In genomic region chr2:85049277-85049676, GRCm38 (mm10) we compare ENCODE assay signal across 9 mouse cellular contexts. TPM values are rescaled to one million over a fixed set of nuclear protein-coding genes. Genes with fewer than 3 reads are reported as not detected.
DNase-seq lines count a peak whose midpoint lies in the region; ATAC-seq lines count a peak whose summit lies in the region.
"Had no signal": no experiment of that assay in that cellular context is flagged by ENCODE, and none has a peak within 500 bp of the region (broad histone marks: within the 10 kb centered on the region; RNA-seq: fewer than 3 reads in every experiment).

No protein-coding gene starts in this region.

- no peaks in the 10 kb centered on the region for H3K9me3 ChIP-seq in kidney, embryonic 15.5 days (replicated peaks)
- no peaks in the 10 kb centered on the region for H3K9me3 ChIP-seq in embryonic facial prominence, embryonic 15.5 days (replicated peaks)
- H3K9me3 ChIP-seq in hindbrain, embryonic 13.5 days, result no peaks in the 10 kb centered on the region
- H3K9me3 ChIP-seq in midbrain, embryonic 14.5 days (ENCODE audit: control insufficient read depth, low read length), result no peaks in the 10 kb centered on the region

- 61% methylated on average over 4 of the region's 4 CpGs for WGBS in kidney, embryonic 15.5 days
- 33% methylated on average over 4 of the region's 4 CpGs for WGBS in embryonic facial prominence, embryonic 15.5 days
- WGBS in hindbrain, embryonic 13.5 days, result 66% methylated on average over 4 of the region's 4 CpGs
- WGBS in midbrain, embryonic 14.5 days, result 62% methylated on average over 4 of the region's 4 CpGs

- H3K27ac ChIP-seq in kidney, embryonic 15.5 days, result peak overlapping the region; percentile 96
- peak overlapping the region; percentile 99 for H3K27ac ChIP-seq in embryonic facial prominence, embryonic 15.5 days (replicated peaks)
- peak overlapping the region; percentile 93 for H3K27ac ChIP-seq in hindbrain, embryonic 13.5 days
- H3K27ac ChIP-seq in midbrain, embryonic 14.5 days (replicated peaks; ENCODE audit: low read depth, low read length), result 0 out of 2 replicates have a peak overlapping the region, but pooled peaks have one; percentile 92
- H3K27ac ChIP-seq: macrophage had no signal

- peaks cover 57% of the 10 kb centered on the region for H3K4me1 ChIP-seq in kidney, embryonic 15.5 days
- peaks cover 64% of the 10 kb centered on the region for H3K4me1 ChIP-seq in embryonic facial prominence, embryonic 15.5 days
- peaks cover 55% of the 10 kb centered on the region for H3K4me1 ChIP-seq in hindbrain, embryonic 13.5 days (replicated peaks)
- peaks cover 33% of the 10 kb centered on the region for H3K4me1 ChIP-seq in midbrain, embryonic 14.5 days (ENCODE audit: control insufficient read depth, insufficient read depth, low read length)

- H3K27me3 ChIP-seq in kidney, embryonic 15.5 days, result no peaks in the 10 kb centered on the region
- H3K27me3 ChIP-seq in embryonic facial prominence, embryonic 15.5 days, result no peaks in the 10 kb centered on the region
- no peaks in the 10 kb centered on the region for H3K27me3 ChIP-seq in hindbrain, embryonic 13.5 days
- no peaks in the 10 kb centered on the region for H3K27me3 ChIP-seq in midbrain, embryonic 14.5 days (ENCODE audit: control insufficient read depth, insufficient read depth, low read length)

- peak overlapping the region; percentile 80 for H3K4me2 ChIP-seq in kidney, embryonic 15.5 days
- peak overlapping the region; percentile 69 for H3K4me2 ChIP-seq in embryonic facial prominence, embryonic 15.5 days (replicated peaks)
- peak overlapping the region; percentile 80 for H3K4me2 ChIP-seq in hindbrain, embryonic 13.5 days
- H3K4me2 ChIP-seq in midbrain, embryonic 14.5 days (ENCODE audit: low read length), result peak overlapping the region; percentile 67

- ATAC-seq in kidney, embryonic 15.5 days (replicated peaks; ENCODE audit: low FRiP score), result no peak
- ATAC-seq in embryonic facial prominence, embryonic 15.5 days (ENCODE audit: insufficient number of reproducible peaks, low FRiP score, low TSS enrichment, low read depth), result no peak
- ATAC-seq in hindbrain, embryonic 13.5 days (ENCODE audit: low FRiP score), result no peak
- no peak for ATAC-seq in midbrain, embryonic 14.5 days (ENCODE audit: low FRiP score, low TSS enrichment)

- H3K4me3 ChIP-seq in kidney, embryonic 15.5 days (replicated peaks), result peak overlapping the region; percentile 77
- H3K4me3 ChIP-seq in embryonic facial prominence, embryonic 15.5 days (replicated peaks), result peak overlapping the region; percentile 73
- peak overlapping the region; percentile 68 for H3K4me3 ChIP-seq in hindbrain, embryonic 13.5 days
- H3K4me3 ChIP-seq in midbrain, embryonic 14.5 days (replicated peaks; ENCODE audit: low read depth, low read length), result peak overlapping the region; percentile 70

- DNase-seq in kidney, postnatal 36 days, result no peak
- peak; percentile 22 for DNase-seq in midbrain, embryonic 14.5 days
- DNase-seq in layer of hippocampus, adult 18-20 months (ENCODE audit: low spot score in 2 of 2), result no peak
- no peak for DNase-seq in kidney, adult 11 months
- DNase-seq in frontal cortex, adult 2 months (ENCODE audit: extremely low spot score in 1 of 2, low spot score in 1 of 2), result no peak

- H3K36me3 ChIP-seq in kidney, embryonic 15.5 days, result peaks cover 53% of the 10 kb centered on the region
- H3K36me3 ChIP-seq in embryonic facial prominence, embryonic 15.5 days, result peaks cover 49% of the 10 kb centered on the region
- H3K36me3 ChIP-seq in hindbrain, embryonic 13.5 days, result peaks cover 57% of the 10 kb centered on the region
- peaks cover 57% of the 10 kb centered on the region for H3K36me3 ChIP-seq in midbrain, embryonic 14.5 days (ENCODE audit: control insufficient read depth, insufficient read depth, low read length)

- H3K9ac ChIP-seq in kidney, embryonic 15.5 days, result no peak overlapping the region
- no peak overlapping the region for H3K9ac ChIP-seq in embryonic facial prominence, embryonic 15.5 days
- peak overlapping the region; percentile 84; the same call in 1 of the 2 replicates for H3K9ac ChIP-seq in hindbrain, embryonic 13.5 days
- H3K9ac ChIP-seq in midbrain, embryonic 14.5 days (replicated peaks; ENCODE audit: low read length), result peak overlapping the region; percentile 75; the same call in 1 of the 2 replicates

RNA-seq across cellular contexts. Expression of gene Tnks1bp1, which starts 1.5 kb away (rescaled TPM):
- polyA plus RNA-seq in kidney, embryonic 15.5 days (2015; fragmentation: Nextera tagmentation; extraction: Ambion mirVana), result 29.2 and 39.2 TPM in 2 replicates
- polyA plus RNA-seq in embryonic facial prominence, embryonic 15.5 days (2015; fragmentation: Nextera tagmentation; extraction: Ambion mirVana), result 63.8 and 68.0 TPM in 2 replicates
- 27.2 and 30.2 TPM in 2 replicates for polyA plus RNA-seq in hindbrain, embryonic 13.5 days (2015; fragmentation: Nextera tagmentation; extraction: Ambion mirVana)
- polyA plus RNA-seq in midbrain, embryonic 14.5 days (2014; fragmentation: Nextera tagmentation; extraction: Ambion mirVana), result 7.9 and 10.4 TPM in 2 replicates
- total RNA-seq in layer of hippocampus, adult 18-20 months (2021), result 100 to 1,000 TPM; 175 to 194 TPM
- 46.5 and 48.1 TPM in 2 replicates for polyA plus RNA-seq in frontal cortex, adult 2 months (2012; rRNA removed)

RNA-seq across cellular contexts. Expression of gene P2rx3, which starts 12.0 kb away (rescaled TPM):
- 0.90 and 1.3 TPM in 2 replicates for polyA plus RNA-seq in kidney, embryonic 15.5 days (2015; fragmentation: Nextera tagmentation; extraction: Ambion mirVana)
- polyA plus RNA-seq in embryonic facial prominence, embryonic 15.5 days (2015; fragmentation: Nextera tagmentation; extraction: Ambion mirVana), result 1.2 and 1.7 TPM in 2 replicates
- polyA plus RNA-seq in hindbrain, embryonic 13.5 days (2015; fragmentation: Nextera tagmentation; extraction: Ambion mirVana), result 19.3 and 20.3 TPM in 2 replicates
- 0.91 and 1.5 TPM in 2 replicates for polyA plus RNA-seq in midbrain, embryonic 14.5 days (2014; fragmentation: Nextera tagmentation; extraction: Ambion mirVana)
- 1 to 10 TPM; 1.6 to 2.1 TPM for total RNA-seq in layer of hippocampus, adult 18-20 months (2021)
- 1.8 and 2.1 TPM in 2 replicates for polyA plus RNA-seq in frontal cortex, adult 2 months (2012; rRNA removed)
- polyA plus RNA-seq: macrophage had no signal

RNA-seq across cellular contexts. Expression of gene Ssrp1, which starts 12.2 kb away (rescaled TPM):
- polyA plus RNA-seq in kidney, embryonic 15.5 days (2015; fragmentation: Nextera tagmentation; extraction: Ambion mirVana), result 299 and 307 TPM in 2 replicates
- 236 and 250 TPM in 2 replicates for polyA plus RNA-seq in embryonic facial prominence, embryonic 15.5 days (2015; fragmentation: Nextera tagmentation; extraction: Ambion mirVana)
- polyA plus RNA-seq in hindbrain, embryonic 13.5 days (2015; fragmentation: Nextera tagmentation; extraction: Ambion mirVana), result 190 and 199 TPM in 2 replicates
- polyA plus RNA-seq in midbrain, embryonic 14.5 days (2014; fragmentation: Nextera tagmentation; extraction: Ambion mirVana), result 160 and 204 TPM in 2 replicates
- 100 to 1,000 TPM; 114 to 115 TPM for total RNA-seq in layer of hippocampus, adult 18-20 months (2021)
- 105 and 124 TPM in 2 replicates for polyA plus RNA-seq in frontal cortex, adult 2 months (2012; rRNA removed)

Comparison
In these comparisons a context has a peak if more than half of its experiments do, and no peak if none do; other contexts are left out.
1. H3K9ac ChIP-seq: peak in hindbrain, embryonic 13.5 days (single experiment) and midbrain, embryonic 14.5 days (single experiment); none in kidney, embryonic 15.5 days (single experiment) and embryonic facial prominence, embryonic 15.5 days (single experiment).
2. Peak in every context shown above with its lines, with median percentiles within 50 percentile points of each other: H3K27ac ChIP-seq, H3K4me2 ChIP-seq and H3K4me3 ChIP-seq.